Comparison of ENCODE assay signal across 18 mouse cellular contexts in genomic region chr12:35039571-35039936, GRCm38 (mm10). TPM values are rescaled to one million over a fixed set of nuclear protein-coding genes. Genes with fewer than 3 reads are reported as not detected.
DNase-seq lines count a peak whose midpoint lies in the region; ATAC-seq and TF ChIP-seq lines count a peak whose summit lies in the region.
"Had no signal": no experiment of that assay in that cellular context is flagged by ENCODE, and none has a peak within 500 bp of the region (broad histone marks: within the 10 kb centered on the region; RNA-seq: fewer than 3 reads in every experiment).

No protein-coding gene starts in this region.

- no peaks in the 10 kb centered on the region for H3K36me3 ChIP-seq in heart, embryonic 15.5 days
- no peaks in the 10 kb centered on the region for H3K36me3 ChIP-seq in lung, embryonic 14.5 days (ENCODE audit: insufficient read depth)
- no peaks in the 10 kb centered on the region for H3K36me3 ChIP-seq in intestine, embryonic 16.5 days (ENCODE audit: control insufficient read depth, insufficient read depth, low read length)
- H3K36me3 ChIP-seq in splenic B cell, adult 2 months (ENCODE audit: control insufficient read depth, insufficient read depth, low read length, poor library complexity, severe bottlenecking), result no peaks in the 10 kb centered on the region
- H3K36me3 ChIP-seq: embryonic facial prominence, embryonic 13.5 days; forebrain, embryonic 12.5 days; hindbrain, embryonic 13.5 days had no signal

- H3K27me3 ChIP-seq in heart, embryonic 15.5 days, result no peaks in the 10 kb centered on the region
- no peaks in the 10 kb centered on the region for H3K27me3 ChIP-seq in lung, embryonic 14.5 days (ENCODE audit: insufficient read depth, low read length)
- H3K27me3 ChIP-seq in intestine, embryonic 16.5 days (replicated peaks; ENCODE audit: control insufficient read depth, insufficient read depth, low read length), result no peaks in the 10 kb centered on the region
- no peaks in the 10 kb centered on the region for H3K27me3 ChIP-seq in splenic B cell, adult 2 months (ENCODE audit: control insufficient read depth, insufficient read depth, low read length, poor library complexity, severe bottlenecking)
- H3K27me3 ChIP-seq: embryonic facial prominence, embryonic 13.5 days; forebrain, embryonic 12.5 days; hindbrain, embryonic 13.5 days; Patski had no signal

- no peak overlapping the region for H3K9ac ChIP-seq in heart, embryonic 15.5 days
- no peak overlapping the region for H3K9ac ChIP-seq in lung, embryonic 14.5 days
- H3K9ac ChIP-seq in intestine, embryonic 16.5 days (ENCODE audit: low read depth, low read length), result no peak overlapping the region
- H3K9ac ChIP-seq: forebrain, embryonic 12.5 days; hindbrain, embryonic 13.5 days had no signal

- peak overlapping the region; percentile 64 for H3K4me2 ChIP-seq in heart, embryonic 15.5 days
- peak overlapping the region; percentile 55 for H3K4me2 ChIP-seq in lung, embryonic 14.5 days
- peak overlapping the region; percentile 47; the same call in 1 of the 2 replicates for H3K4me2 ChIP-seq in intestine, embryonic 16.5 days (ENCODE audit: low read depth, low read length)
- H3K4me2 ChIP-seq: forebrain, embryonic 12.5 days; midbrain, embryonic 11.5 days had no signal

- TF ChIP-seq CTCF in lung, embryonic 14.5 days (IDR thresholded peaks at IDR 0.05; ENCODE audit: low read depth), result no peak
- no peak for TF ChIP-seq CTCF in lung, adult 2 months (IDR thresholded peaks at IDR 0.05; ENCODE audit: insufficient read depth, low read length)

- H3K9me3 ChIP-seq in heart, embryonic 15.5 days (replicated peaks), result no peaks in the 10 kb centered on the region
- H3K9me3 ChIP-seq in lung, embryonic 14.5 days (ENCODE audit: low read depth, low read length), result no peaks in the 10 kb centered on the region
- no peaks in the 10 kb centered on the region for H3K9me3 ChIP-seq in intestine, embryonic 16.5 days (ENCODE audit: control insufficient read depth, low read length)
- H3K9me3 ChIP-seq: embryonic facial prominence, embryonic 13.5 days; forebrain, embryonic 12.5 days; hindbrain, embryonic 13.5 days had no signal

- peak overlapping the region; percentile 74 for H3K27ac ChIP-seq in heart, embryonic 15.5 days
- no peak overlapping the region for H3K27ac ChIP-seq in lung, embryonic 14.5 days (ENCODE audit: low read depth)
- H3K27ac ChIP-seq in intestine, embryonic 16.5 days (ENCODE audit: low read length), result peak overlapping the region; percentile 41
- H3K27ac ChIP-seq: embryonic facial prominence, embryonic 13.5 days; forebrain, embryonic 12.5 days; hindbrain, embryonic 13.5 days had no signal

- TF ChIP-seq POLR2A in lung, adult 2 months (IDR thresholded peaks at IDR 0.05; ENCODE audit: borderline replicate concordance, extremely low read depth, low read depth, low read length), result no peak

- 61% methylated on average over 5 of the region's 5 CpGs for WGBS in heart, embryonic 15.5 days
- WGBS in lung, embryonic 14.5 days, result 52% methylated on average over 5 of the region's 5 CpGs
- 32% methylated on average over 5 of the region's 5 CpGs for whole genome bisulfite sequencing in lung, adult 2 months
- 55% methylated on average over 5 of the region's 5 CpGs for WGBS in intestine, embryonic 16.5 days

- no peak overlapping the region for H3K4me3 ChIP-seq in heart, embryonic 15.5 days
- no peak overlapping the region for H3K4me3 ChIP-seq in lung, embryonic 14.5 days (ENCODE audit: low read depth, low read length)
- no peak overlapping the region for H3K4me3 ChIP-seq in lung, adult 2 months (replicated peaks; ENCODE audit: extremely low read depth, low read depth, low read length)
- H3K4me3 ChIP-seq in intestine, embryonic 16.5 days (ENCODE audit: low read length), result no peak overlapping the region
- H3K4me3 ChIP-seq: forebrain, embryonic 12.5 days; hindbrain, embryonic 13.5 days had no signal

- H3K4me1 ChIP-seq in heart, embryonic 15.5 days (replicated peaks), result peaks cover 9% of the 10 kb centered on the region; the same call in 1 of the 2 replicates
- H3K4me1 ChIP-seq in lung, embryonic 14.5 days (ENCODE audit: insufficient read depth), result no peaks in the 10 kb centered on the region
- peaks cover 7% of the 10 kb centered on the region for H3K4me1 ChIP-seq in lung, adult 2 months (ENCODE audit: control insufficient read depth, insufficient read depth, low read length)
- peaks cover 5% of the 10 kb centered on the region for H3K4me1 ChIP-seq in intestine, embryonic 16.5 days (ENCODE audit: control insufficient read depth, insufficient read depth, low read length)
- H3K4me1 ChIP-seq: embryonic facial prominence, embryonic 13.5 days; forebrain, embryonic 12.5 days; hindbrain, embryonic 13.5 days had no signal

- no peak for ATAC-seq in heart, embryonic 15.5 days (replicated peaks; ENCODE audit: insufficient number of reproducible peaks, insufficient read depth, low FRiP score, low read depth)
- no peak for ATAC-seq in lung, embryonic 14.5 days (ENCODE audit: insufficient read depth)
- ATAC-seq in intestine, embryonic 16.5 days, result peak; percentile 66
- ATAC-seq: Patski had no signal

- DNase-seq in heart, postnatal 25 days (ENCODE audit: low spot score), result no peak
- peak; percentile 17 for DNase-seq in lung, embryonic 14.5 days
- no peak for DNase-seq in lung, adult 2 months
- DNase-seq in splenic B cell, adult 2 months (ENCODE audit: low read depth, low spot score), result peak; percentile 49
- no peak for DNase-seq in T-cell, adult 2 months (ENCODE audit: low spot score)
- DNase-seq: cerebellum, postnatal 10 days had no signal

- intact Hi-C loops in heart, postnatal 25 days (cut with DNase I), result no loop called here

RNA-seq across cellular contexts. Expression of gene Snx13, which starts 7.4 kb away (rescaled TPM):
- 29.2 and 33.6 TPM in 2 replicates for polyA plus RNA-seq in heart, embryonic 15.5 days (2015; fragmentation: Nextera tagmentation; extraction: Ambion mirVana)
- 10 to 100 TPM; 57.3 to 61.4 TPM for total RNA-seq in heart, postnatal 25 days (2021)
- 23.4 and 27.6 TPM in 2 replicates for polyA plus RNA-seq in lung, embryonic 14.5 days (2014; fragmentation: Nextera tagmentation; extraction: Ambion mirVana)
- polyA plus RNA-seq in lung, adult 2 months (2012; rRNA removed), result 6.6 and 9.4 TPM in 2 replicates
- 31.5 and 32.4 TPM in 2 replicates for polyA plus RNA-seq in intestine, embryonic 16.5 days (2015; fragmentation: Nextera tagmentation; extraction: Ambion mirVana)

RNA-seq across cellular contexts. Expression of gene Prps1l1, which starts 55.0 kb away (rescaled TPM):
- polyA plus RNA-seq in heart, embryonic 15.5 days (2015; fragmentation: Nextera tagmentation; extraction: Ambion mirVana), result not detected in 2 replicates
- not detected for total RNA-seq in heart, postnatal 25 days (2021)
- polyA plus RNA-seq in lung, embryonic 14.5 days (2014; fragmentation: Nextera tagmentation; extraction: Ambion mirVana), result not detected in 2 replicates
- not detected in 2 replicates for polyA plus RNA-seq in lung, adult 2 months (2012; rRNA removed)
- polyA plus RNA-seq in intestine, embryonic 16.5 days (2015; fragmentation: Nextera tagmentation; extraction: Ambion mirVana), result not detected in 2 replicates
- total RNA-seq: adrenal gland, adult 18-20 months; gastrocnemius, adult 18-20 months; layer of hippocampus, postnatal 36 days; liver, adult 2 months had no signal
- polyA plus RNA-seq: embryonic facial prominence, embryonic 13.5 days; forebrain, embryonic 12.5 days; hindbrain, embryonic 13.5 days; kidney, postnatal 0 days; liver, adult 2 months; midbrain, embryonic 11.5 days; Patski had no signal

Comparison
In these comparisons a context has a peak if more than half of its experiments do, and no peak if none do; other contexts are left out.
1. DNase-seq: peak in lung, embryonic 14.5 days (single experiment) and splenic B cell, adult 2 months (single experiment); none in heart, postnatal 25 days (single experiment), lung, adult 2 months (single experiment) and T-cell, adult 2 months (single experiment).
2. Peak in every context shown above with its lines, with median percentiles within 50 percentile points of each other: H3K4me2 ChIP-seq.